Mouse (Mus musculus) myocyte (in vitro differentiated cells): ENCODE measurements at regions not wholly inside any gene's neighbourhood (a gene's known extent, or its start where the extent isn't known, plus 50 kb on each side); places are given as distances from the start of the nearest gene placed in this dataset.

Experiments used
- H3K27me3 ChIP-seq: one replicate; pipeline ENCODE4 v1.6.1; 2011; ENCODE audit not compliant: control insufficient read depth, insufficient read depth, insufficient read length
- H3K36me3 ChIP-seq: one replicate; pipeline ENCODE4 v1.6.1; 2011; ENCODE audit not compliant: control insufficient read depth, insufficient read depth
- H3K4me2 ChIP-seq: one replicate; pipeline ENCODE4 v1.6.1; 2011; ENCODE audit warnings: low read depth, control low read depth
- H3K4me3 ChIP-seq: one replicate; pipeline ENCODE4 v1.5.1; 2011; ENCODE audit warnings: mild to moderate bottlenecking, control low read depth, moderate library complexity
- H3K79me2 ChIP-seq: one replicate; pipeline ENCODE4 v1.6.1; 2011; ENCODE audit not compliant: control insufficient read depth, insufficient read depth
- H3ac ChIP-seq: one replicate; pipeline ENCODE4 v1.6.1; 2011; ENCODE audit not compliant: control insufficient read depth, insufficient read length
- CEBPB ChIP-seq: IDR thresholded peaks from 2 replicates; pipeline ENCODE4 v1.6.1; 2011; ENCODE audit warnings: mild to moderate bottlenecking, moderate library complexity; ENCODE audit not compliant: poor library complexity, insufficient read depth, severe bottlenecking
- E2F4 ChIP-seq: IDR thresholded peaks from one replicate; pipeline ENCODE4 v1.6.1; 2011; ENCODE audit warnings: mild to moderate bottlenecking, control low read depth, moderate library complexity; ENCODE audit not compliant: insufficient read depth
- MAX ChIP-seq: IDR thresholded peaks from one replicate; pipeline ENCODE4 v1.6.1; 2011; ENCODE audit warnings: low read depth, mild to moderate bottlenecking, control low read depth
- MYOD1 ChIP-seq, 3 experiments: IDR thresholded peaks; one replicate each; pipeline ENCODE4 v1.6.1; 2011; ENCODE audit warnings: control low read depth in 2 of 3, low read depth in 2 of 3, mild to moderate bottlenecking in 2 of 3, moderate library complexity in 1 of 3; ENCODE audit not compliant: insufficient read length in 2 of 3, control insufficient read depth in 1 of 3
- MYOG ChIP-seq, 3 experiments: IDR thresholded peaks; one replicate each; pipeline ENCODE4 v1.6.1; 2011; ENCODE audit warnings: control low read depth in 2 of 3, low read depth in 2 of 3, mild to moderate bottlenecking in 2 of 3; ENCODE audit not compliant: insufficient read length in 2 of 3, control insufficient read depth in 1 of 3, insufficient read depth in 1 of 3
- POLR2A ChIP-seq: IDR thresholded peaks from one replicate; pipeline ENCODE4 v1.6.1; 2011; ENCODE audit warnings: low read depth, mild to moderate bottlenecking, control low read depth, moderate library complexity; ENCODE audit not compliant: insufficient read length
- POLR2AphosphoS2 ChIP-seq: IDR thresholded peaks from one replicate; pipeline ENCODE4 v1.6.1; 2011; ENCODE audit warnings: low read depth, control low read depth; ENCODE audit not compliant: insufficient read length
- REST ChIP-seq: IDR thresholded peaks from one replicate; pipeline ENCODE4 v1.6.1; 2011; ENCODE audit warnings: mild to moderate bottlenecking, control low read depth, moderate library complexity; ENCODE audit not compliant: insufficient read depth, insufficient read length
- SRF ChIP-seq: IDR thresholded peaks from one replicate; pipeline ENCODE4 v1.6.1; 2011; ENCODE audit warnings: low read depth; ENCODE audit not compliant: control insufficient read depth, insufficient read length
- TCF12 ChIP-seq: IDR thresholded peaks from one replicate; pipeline ENCODE4 v1.6.1; 2011; ENCODE audit warnings: mild to moderate bottlenecking, control low read depth; ENCODE audit not compliant: poor library complexity, insufficient read depth, severe bottlenecking
- TCF3 ChIP-seq: IDR thresholded peaks from one replicate; pipeline ENCODE4 v1.6.1; 2011; ENCODE audit warnings: low read depth, control low read depth; ENCODE audit not compliant: insufficient read length
- USF1 ChIP-seq: IDR thresholded peaks from one replicate; pipeline ENCODE4 v1.6.1; 2011; ENCODE audit warnings: low read depth, mild to moderate bottlenecking, control low read depth, moderate library complexity

- no peaks in the 10 kb centered on the region for H3K36me3 ChIP-seq
- no peak overlapping the region for H3ac ChIP-seq
- TF ChIP-seq USF1 (no peak), E2F4 (no peak), MYOG (IDR thresholded peaks at IDR 0.05; ENCODE audit: control insufficient read depth in 1 of 3, insufficient read depth in 1 of 3, insufficient read length in 2 of 3, low read depth in 2 of 3) (no peak), MAX (no peak), POLR2AphosphoS2 (no peak), TCF12 (no peak), SRF (no peak), CEBPB (no peak), REST (no peak), TCF3 (no peak), POLR2A (no peak), MYOD1 (IDR thresholded peaks at IDR 0.05; ENCODE audit: control insufficient read depth in 1 of 3, insufficient read length in 2 of 3, low read depth in 2 of 3) (no peak)
- no peak overlapping the region for H3K4me3 ChIP-seq
- no peaks in the 10 kb centered on the region for H3K27me3 ChIP-seq
- no peak overlapping the region for H3K4me2 ChIP-seq
- no peaks in the 10 kb centered on the region for H3K79me2 ChIP-seq
Observed at GRCm38 (mm10) chr11:24643439-24644109, 565.7 kb downstream of the Bcl11a start.

GRCm38 (mm10) chr11:24652852-24653251, 575.0 kb downstream of the Bcl11a start:
- H3K4me3 ChIP-seq, result no peak overlapping the region
- no peaks in the 10 kb centered on the region for H3K27me3 ChIP-seq
- H3K4me2 ChIP-seq, result no peak overlapping the region
- no peak overlapping the region for H3ac ChIP-seq
- no peaks in the 10 kb centered on the region for H3K79me2 ChIP-seq
- no peaks in the 10 kb centered on the region for H3K36me3 ChIP-seq
- no peak for TF ChIP-seq TCF12

GRCm38 (mm10) chr11:24664082-24664481, 586.2 kb downstream of the Bcl11a start:
- H3K4me3 ChIP-seq, result no peak overlapping the region
- H3K79me2 ChIP-seq, result no peaks in the 10 kb centered on the region
- H3K36me3 ChIP-seq, result no peaks in the 10 kb centered on the region
- no peak overlapping the region for H3K4me2 ChIP-seq
- no peak overlapping the region for H3ac ChIP-seq
- H3K27me3 ChIP-seq, result no peaks in the 10 kb centered on the region
- TF ChIP-seq MAX (no peak), POLR2A (no peak), TCF3 (no peak), USF1 (no peak), CEBPB (no peak), SRF (no peak), MYOG (IDR thresholded peaks at IDR 0.05; ENCODE audit: control insufficient read depth in 1 of 3, insufficient read depth in 1 of 3, insufficient read length in 2 of 3, low read depth in 2 of 3) (no peak), E2F4 (no peak), TCF12 (no peak), REST (no peak), MYOD1 (IDR thresholded peaks at IDR 0.05; ENCODE audit: control insufficient read depth in 1 of 3, insufficient read length in 2 of 3, low read depth in 2 of 3) (no peak), POLR2AphosphoS2 (no peak)

- H3ac ChIP-seq, result no peak overlapping the region
- H3K36me3 ChIP-seq, result no peaks in the 10 kb centered on the region
- H3K79me2 ChIP-seq, result no peaks in the 10 kb centered on the region
- H3K4me3 ChIP-seq, result no peak overlapping the region
- no peak overlapping the region for H3K4me2 ChIP-seq
- TF ChIP-seq MAX, result no peak
- TF ChIP-seq E2F4, result no peak
- no peak for TF ChIP-seq REST
- TF ChIP-seq CEBPB, result no peak
- no peak for TF ChIP-seq TCF12
- no peak for TF ChIP-seq POLR2AphosphoS2
- TF ChIP-seq USF1, result no peak
- TF ChIP-seq MYOD1 (IDR thresholded peaks at IDR 0.05; ENCODE audit: control insufficient read depth in 1 of 3, insufficient read length in 2 of 3, low read depth in 2 of 3), result no peak
- no peak for TF ChIP-seq POLR2A
- TF ChIP-seq SRF, result no peak
- no peak for TF ChIP-seq TCF3
- H3K27me3 ChIP-seq, result no peaks in the 10 kb centered on the region
Observed at GRCm38 (mm10) chr11:24665310-24665709, 587.5 kb downstream of the Bcl11a start.

GRCm38 (mm10) chr11:24671662-24672061, 593.8 kb downstream of the Bcl11a start:
- no peaks in the 10 kb centered on the region for H3K27me3 ChIP-seq
- H3ac ChIP-seq, result no peak overlapping the region
- no peaks in the 10 kb centered on the region for H3K36me3 ChIP-seq
- H3K4me3 ChIP-seq, result no peak overlapping the region
- no peaks in the 10 kb centered on the region for H3K79me2 ChIP-seq
- no peak for TF ChIP-seq TCF12
- TF ChIP-seq REST, result no peak
- TF ChIP-seq E2F4, result no peak
- no peak for TF ChIP-seq POLR2A
- TF ChIP-seq TCF3, result no peak
- TF ChIP-seq POLR2AphosphoS2, result no peak
- no peak for TF ChIP-seq MYOG (IDR thresholded peaks at IDR 0.05; ENCODE audit: control insufficient read depth in 1 of 3, insufficient read depth in 1 of 3, insufficient read length in 2 of 3, low read depth in 2 of 3)
- no peak for TF ChIP-seq MYOD1 (IDR thresholded peaks at IDR 0.05; ENCODE audit: control insufficient read depth in 1 of 3, insufficient read length in 2 of 3, low read depth in 2 of 3)
- no peak for TF ChIP-seq MAX
- no peak for TF ChIP-seq USF1
- TF ChIP-seq SRF, result no peak
- TF ChIP-seq CEBPB, result no peak
- H3K4me2 ChIP-seq, result no peak overlapping the region
